Mouse (Mus musculus): ENCODE data around the gene Slc25a31.

The Slc25a31 gene

DNA sequence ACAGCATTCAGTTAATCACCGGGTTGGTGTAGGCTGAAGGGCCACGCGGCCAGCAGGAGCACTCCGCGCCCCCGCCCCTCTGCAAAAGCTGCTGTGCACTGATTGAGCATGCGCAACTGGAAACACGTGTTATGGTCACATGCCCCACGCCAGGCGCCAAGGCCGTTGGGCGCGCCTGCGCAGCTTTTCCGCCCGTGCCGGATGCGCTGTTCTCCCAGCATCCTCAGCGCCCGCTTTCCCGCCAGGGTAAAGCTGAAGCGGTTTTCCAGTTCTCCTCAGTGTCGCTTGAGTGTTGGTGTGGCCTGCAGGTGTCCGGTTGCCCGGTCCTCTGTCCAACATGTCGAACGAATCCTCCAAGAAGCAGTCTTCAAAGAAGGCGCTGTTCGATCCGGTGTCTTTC is at the start of gene Slc25a31:
Slc25a31 (plus strand) TSS at position 201 of the 400 bp plus-strand sequence.
- CTCF ChIA-PET = no interaction called here
- POLR2A ChIA-PET = no interaction called here

DNA sequence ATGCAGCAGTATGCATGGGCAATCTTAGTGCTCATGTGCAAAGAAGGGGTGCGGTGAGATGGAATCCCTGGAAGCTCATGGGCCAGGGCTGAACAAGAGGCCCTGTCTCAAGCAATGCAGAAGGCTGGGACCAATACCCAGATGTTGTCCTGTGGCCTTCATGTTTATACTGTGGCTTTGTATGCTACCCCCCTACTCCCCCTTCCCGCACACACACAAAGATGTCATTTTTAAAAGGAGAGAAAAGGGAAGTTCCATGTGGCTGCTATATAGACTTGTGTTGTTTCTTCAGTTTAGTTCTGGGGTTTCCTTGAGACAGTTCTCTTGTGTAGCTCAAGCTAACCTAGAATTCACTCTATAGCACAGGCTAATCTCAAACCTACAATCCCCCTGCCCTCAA is 48.4 kb upstream of the Slc25a31 start:
- ChIA-PET CTCF (interaction anchor here in 1 of 4 experiments (0.5 kb wide), 1 partner anchor 212 kb away, joined by 3 read pairs; no protein-coding TSS in a partner anchor), POLR2A (no interaction called here)

DNA sequence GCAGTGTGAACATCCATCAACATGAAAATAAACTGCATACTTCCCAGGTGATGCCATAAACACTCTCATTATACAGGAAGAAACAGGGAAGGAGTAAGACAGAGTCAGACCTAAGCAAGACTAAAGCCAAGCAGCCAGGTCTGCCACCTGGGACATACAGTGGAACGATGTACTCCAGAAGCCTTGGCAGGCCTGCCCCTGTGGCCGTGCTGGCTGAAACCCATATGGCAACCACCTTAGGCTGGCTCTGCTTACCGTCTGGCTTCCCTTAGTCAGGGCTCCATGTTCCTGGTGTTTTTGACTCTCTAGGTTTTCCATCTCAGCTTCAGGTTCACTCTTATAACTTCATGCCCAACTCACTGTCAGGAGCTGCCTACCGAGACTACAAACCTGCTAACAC is 42.5 kb upstream of the Slc25a31 start:
- CTCF ChIA-PET = no interaction called here
- POLR2A ChIA-PET = no interaction called here

DNA sequence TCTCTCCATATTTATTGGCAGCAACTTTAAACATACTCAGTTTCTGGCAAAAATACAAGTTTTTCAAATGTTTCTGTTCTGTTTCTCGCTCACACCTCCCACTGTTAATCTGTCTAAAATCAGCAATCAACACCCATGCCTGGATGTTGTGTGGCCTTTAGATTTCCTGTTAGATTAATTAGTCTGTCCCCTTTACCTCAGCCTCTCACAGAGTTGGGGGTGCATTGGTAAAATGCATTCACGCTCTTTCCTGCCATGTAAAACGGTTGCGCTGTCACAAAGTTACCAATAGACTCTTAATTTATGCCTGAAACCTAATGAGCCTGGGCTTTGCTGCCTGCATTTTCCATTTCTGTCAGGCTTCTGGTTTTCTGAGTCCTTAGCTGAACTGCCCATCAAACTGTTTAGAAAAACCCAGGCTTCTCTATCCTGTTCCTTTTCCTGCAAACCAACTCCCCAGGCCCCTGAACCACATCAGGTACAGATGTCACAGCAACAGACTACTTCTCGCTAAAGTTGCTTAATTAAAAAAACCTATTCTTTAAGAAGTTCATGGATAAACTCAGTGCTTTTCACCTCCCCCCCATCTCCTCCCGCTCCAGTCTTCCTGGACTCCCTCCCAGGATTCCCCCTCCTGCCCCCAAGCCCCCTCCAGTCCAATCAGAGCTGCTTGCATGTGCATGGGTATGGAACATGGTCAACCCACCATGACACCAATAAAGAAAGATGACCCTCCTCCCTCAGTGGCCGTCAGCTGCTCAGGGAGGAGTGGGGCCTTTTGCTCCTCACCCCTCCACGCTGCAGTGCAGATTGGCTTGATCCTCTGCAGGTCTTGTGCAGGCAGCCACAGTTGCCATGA is 41.6 kb upstream of the Slc25a31 start:
- CTCF ChIA-PET = no interaction called here
- POLR2A ChIA-PET = interaction anchor here in 1 of 4 experiments (0.6 kb wide), 1 partner anchor 900 kb away, joined by 4 read pairs; no protein-coding TSS in a partner anchor

- CTCF ChIA-PET = no interaction called here
- POLR2A ChIA-PET = interaction anchor here in 1 of 4 experiments (0.7 kb wide), 1 partner anchor 128 kb away, joined by 3 read pairs; no protein-coding TSS in a partner anchor
These were observed 39.8 kb upstream of the Slc25a31 start for GRCm38 (mm10) chr3:40668889-40669288.

DNA sequence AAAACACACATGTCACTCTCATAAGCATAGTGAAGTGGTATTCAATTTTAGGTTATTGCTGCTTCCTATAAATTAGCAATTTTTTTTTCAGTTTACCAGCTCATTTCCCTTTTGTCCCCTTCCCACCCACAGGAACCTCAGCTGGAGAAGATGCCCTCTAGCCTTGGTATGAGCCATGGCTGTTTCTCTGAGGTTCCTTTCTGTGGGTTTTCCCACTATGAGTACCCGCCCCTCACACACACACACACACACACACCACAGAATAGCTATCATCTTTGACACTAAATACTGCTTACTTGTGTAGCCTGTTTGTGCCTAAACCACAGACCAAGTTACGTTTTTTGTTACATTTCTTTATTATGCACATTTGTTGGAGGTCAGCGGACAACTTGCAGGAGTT is 39.3 kb upstream of the Slc25a31 start:
- ChIA-PET CTCF (no interaction called here), POLR2A (interaction anchor here in 1 of 4 experiments (0.6 to 0.7 kb wide), 2 partner anchors 14 to 127 kb away, joined by 3 to 4 read pairs; no protein-coding TSS in a partner anchor)

GRCm38 (mm10) chr3:40673515-40673914 is 35.1 kb upstream of the Slc25a31 start:
- ChIA-PET POLR2A (no interaction called here), CTCF (no interaction called here)

DNA sequence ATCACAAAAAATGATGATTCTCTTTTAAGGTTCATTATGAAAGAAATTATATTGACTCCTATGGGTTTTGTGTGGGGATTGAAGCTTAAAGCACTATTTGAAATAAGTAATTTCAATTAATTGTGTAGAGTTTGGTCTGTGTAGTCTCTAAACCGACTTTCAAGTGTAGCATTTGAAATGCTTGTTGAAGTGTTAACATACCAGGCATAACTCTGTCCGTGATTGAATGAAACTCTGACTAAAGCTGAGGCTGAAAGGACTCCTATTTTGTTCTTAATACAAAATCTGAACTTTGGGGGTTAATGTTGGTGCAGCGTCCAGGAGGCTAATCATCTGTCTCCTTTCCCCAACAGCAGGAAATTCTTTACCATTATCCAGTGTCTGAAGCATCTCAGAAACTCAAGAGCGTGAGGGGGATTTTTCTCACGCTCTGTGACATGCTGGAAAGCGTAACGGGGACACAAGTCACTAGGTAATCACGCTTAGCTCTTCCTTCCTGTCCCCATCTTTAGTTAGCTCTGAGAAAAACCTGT is 33.7 kb upstream of the Slc25a31 start:
- POLR2A ChIA-PET = interaction anchor here in 1 of 4 experiments (0.7 kb wide), 1 partner anchor 157 kb away, joined by 3 read pairs; no protein-coding TSS in a partner anchor
- CTCF ChIA-PET = no interaction called here

GRCm38 (mm10) chr3:40678856-40679255 is 29.8 kb upstream of the Slc25a31 start:
- POLR2A ChIA-PET = no interaction called here
- CTCF ChIA-PET = interaction anchor here in 1 of 4 experiments (1.0 kb wide), 1 partner anchor 156 kb away, joined by 5 read pairs; no protein-coding TSS in a partner anchor

- POLR2A ChIA-PET = interaction anchor here in 1 of 4 experiments (1.2 kb wide), 1 partner anchor 117 kb away, joined by 3 read pairs; the partner anchor contains the start of gene Plk4
- CTCF ChIA-PET = no interaction called here
These were observed 26.3 kb upstream of the Slc25a31 start for GRCm38 (mm10) chr3:40682404-40682803.

- CTCF ChIA-PET = no interaction called here
- POLR2A ChIA-PET = interaction anchor here in 2 of 4 experiments (0.6 to 1.2 kb wide), 4 partner anchors 9 to 121 kb away, joined by 3 to 4 read pairs (median 3); partner anchors contain the start of gene Plk4 (in 1 of the 2)
These were observed 25.5 kb upstream of the Slc25a31 start for GRCm38 (mm10) chr3:40683171-40683570.

- CTCF ChIA-PET = no interaction called here
- POLR2A ChIA-PET = no interaction called here
These were observed 22.7 kb upstream of the Slc25a31 start for GRCm38 (mm10) chr3:40685855-40686515.

DNA sequence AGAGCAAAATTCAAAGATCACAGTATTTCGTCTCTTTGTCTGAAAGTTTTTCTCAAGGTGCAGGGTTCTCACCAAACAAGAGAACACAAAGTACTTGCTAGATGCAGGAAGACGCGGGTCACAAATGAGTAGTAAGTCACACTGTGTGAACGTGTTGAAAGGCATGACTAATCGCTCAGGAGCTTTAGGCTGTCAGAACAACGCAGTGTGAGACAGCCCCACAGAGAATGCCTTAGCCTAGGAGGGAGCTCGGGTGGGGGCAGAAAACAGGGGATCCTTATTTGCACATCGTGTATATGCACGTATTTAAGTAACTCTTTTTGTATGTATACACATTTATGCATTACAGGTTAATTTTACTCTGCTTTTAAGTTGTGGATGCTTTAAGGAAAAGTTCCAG is 21.8 kb upstream of the Slc25a31 start:
- ChIA-PET CTCF (no interaction called here), POLR2A (no interaction called here)

GRCm38 (mm10) chr3:40687588-40687987 is 21.1 kb upstream of the Slc25a31 start:
- ChIA-PET CTCF (no interaction called here), POLR2A (no interaction called here)

DNA sequence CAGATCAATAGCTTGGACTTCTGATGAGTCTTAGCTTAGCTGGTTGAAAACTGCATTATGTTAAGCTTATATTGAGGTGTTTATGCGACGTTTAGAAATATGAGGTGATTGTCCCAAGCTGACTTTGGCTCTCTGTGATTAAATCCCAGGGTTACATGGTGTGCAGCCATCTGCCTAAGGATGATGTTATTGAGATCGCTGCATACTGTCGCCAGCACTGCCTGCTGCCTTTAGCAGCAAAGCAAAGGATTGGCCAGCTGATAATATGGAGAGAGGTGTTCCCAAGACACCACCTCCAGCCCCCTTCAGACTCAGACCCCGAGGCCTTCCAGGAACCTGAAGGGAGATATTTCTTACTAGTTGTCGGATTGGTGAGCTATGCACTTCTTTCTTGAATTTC is 17.1 kb upstream of the Slc25a31 start:
- ChIA-PET POLR2A (interaction anchor here in 1 of 4 experiments (1.5 kb wide), 1 partner anchor 8 kb away, joined by 3 read pairs; no protein-coding TSS in a partner anchor), CTCF (no interaction called here)

GRCm38 (mm10) chr3:40693435-40693834 is 15.2 kb upstream of the Slc25a31 start:
- POLR2A ChIA-PET = no interaction called here
- CTCF ChIA-PET = no interaction called here

- CTCF ChIA-PET = interaction anchor here in 1 of 4 experiments (1.0 kb wide), 1 partner anchor 169 kb away, joined by 3 read pairs; no protein-coding TSS in a partner anchor
- POLR2A ChIA-PET = no interaction called here
These were observed 14.7 kb upstream of the Slc25a31 start for GRCm38 (mm10) chr3:40693960-40694359.

DNA sequence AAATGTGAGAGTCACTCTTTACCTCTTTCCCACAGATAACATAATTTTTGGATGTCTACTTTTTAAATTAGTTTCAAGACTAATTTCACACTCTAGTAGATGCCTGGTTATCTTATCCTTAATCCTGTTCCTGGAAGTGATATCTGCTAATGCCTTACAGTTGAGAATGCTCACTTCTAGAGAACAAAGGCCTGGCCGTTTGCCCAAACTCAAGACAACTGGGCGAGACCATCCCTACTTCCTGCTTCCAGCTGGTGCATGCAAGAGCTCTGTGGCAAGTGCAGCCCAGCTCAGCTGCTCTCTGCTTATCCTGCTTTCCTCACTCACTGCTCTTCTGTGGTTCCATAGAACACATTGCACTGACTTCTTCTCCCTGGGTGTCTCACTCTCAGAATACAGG is 14.2 kb upstream of the Slc25a31 start:
- POLR2A ChIA-PET = no interaction called here
- CTCF ChIA-PET = interaction anchor here in 2 of 4 experiments (0.6 to 1.0 kb wide), 2 partner anchors 162 to 170 kb away, joined by 3 read pairs; no protein-coding TSS in a partner anchor

DNA sequence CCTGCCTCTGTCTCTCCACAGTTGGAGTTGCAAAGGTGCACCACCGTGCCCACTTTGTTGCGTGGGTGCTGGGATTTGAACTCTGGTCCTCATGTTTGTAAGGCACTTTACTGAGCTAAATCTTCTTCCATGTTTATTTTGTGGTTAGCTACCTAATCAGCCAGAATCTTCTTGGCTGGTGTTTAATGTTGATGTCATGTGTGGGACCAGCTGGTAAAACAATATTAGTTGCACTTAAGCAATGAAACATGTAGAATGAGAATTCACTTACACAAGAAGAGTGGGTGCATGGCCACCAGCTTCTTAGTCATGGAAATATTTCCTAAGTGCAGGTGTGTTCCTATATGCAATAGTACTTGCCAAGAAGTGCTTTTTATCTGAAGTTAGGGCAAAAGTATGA is 13.5 kb upstream of the Slc25a31 start:
- CTCF ChIA-PET = interaction anchor here in 2 of 4 experiments (0.6 to 1.0 kb wide), 2 partner anchors 162 to 170 kb away, joined by 3 read pairs; no protein-coding TSS in a partner anchor
- POLR2A ChIA-PET = no interaction called here

- POLR2A ChIA-PET = interaction anchor here in 1 of 4 experiments (0.9 kb wide), 1 partner anchor 8 kb away, joined by 3 read pairs; no protein-coding TSS in a partner anchor
- CTCF ChIA-PET = interaction anchor here in 1 of 4 experiments (0.5 to 0.7 kb wide), 2 partner anchors 175 to 254 kb away, joined by 4 to 5 read pairs; no protein-coding TSS in a partner anchor
These were observed 9.8 kb upstream of the Slc25a31 start for GRCm38 (mm10) chr3:40698834-40699233.

Data from embryonic stem cell, embryonic (primary cell).